26 mouse cellular contexts compared by ENCODE assay signal in genomic region chr3:137288301-137288942, GRCm38 (mm10). TPM values are rescaled to one million over a fixed set of nuclear protein-coding genes. Genes with fewer than 3 reads are reported as not detected.
DNase-seq lines count a peak whose midpoint lies in the region; ATAC-seq and TF ChIP-seq lines count a peak whose summit lies in the region.
"Had no signal": no experiment of that assay in that cellular context is flagged by ENCODE, and none has a peak within 500 bp of the region (broad histone marks: within the 10 kb centered on the region; RNA-seq: fewer than 3 reads in every experiment).

No protein-coding gene starts in this region.

- no peak overlapping the region for H3K4me3 ChIP-seq in kidney, postnatal 0 days (replicated peaks; ENCODE audit: low read depth, low read length)
- H3K4me3 ChIP-seq: embryonic facial prominence, embryonic 15.5 days; heart, embryonic 12.5 days; hindbrain, embryonic 12.5 days; layer of hippocampus, adult 2 months; limb, embryonic 13.5 days; liver, embryonic 13.5 days; neural tube, embryonic 12.5 days had no signal

- H3K27ac ChIP-seq in kidney, postnatal 0 days: no peak overlapping the region
- H3K27ac ChIP-seq: embryonic facial prominence, embryonic 15.5 days; hindbrain, embryonic 12.5 days; layer of hippocampus, adult 2 months; limb, embryonic 13.5 days; liver, embryonic 13.5 days; neural tube, embryonic 12.5 days had no signal

- H3K36me3 ChIP-seq in kidney, postnatal 0 days (ENCODE audit: insufficient read depth, low read length): no peaks in the 10 kb centered on the region
- H3K36me3 ChIP-seq: embryonic facial prominence, embryonic 15.5 days; heart, embryonic 12.5 days; hindbrain, embryonic 12.5 days; limb, embryonic 13.5 days; liver, embryonic 13.5 days; neural tube, embryonic 12.5 days had no signal

- peaks cover 4% of the 10 kb centered on the region; the same call in 1 of the 2 replicates for H3K4me1 ChIP-seq in kidney, postnatal 0 days (replicated peaks; ENCODE audit: insufficient read depth, low read length)
- H3K4me1 ChIP-seq: hindbrain, embryonic 12.5 days; liver, embryonic 13.5 days; neural tube, embryonic 12.5 days had no signal

- no peak for TF ChIP-seq CTCF in kidney, postnatal 0 days (IDR thresholded peaks at IDR 0.05; ENCODE audit: low read depth)

- no peaks in the 10 kb centered on the region for H3K27me3 ChIP-seq in kidney, postnatal 0 days (ENCODE audit: insufficient read depth, low read length)
- H3K27me3 ChIP-seq: embryonic facial prominence, embryonic 15.5 days; heart, embryonic 12.5 days; hindbrain, embryonic 12.5 days; liver, embryonic 13.5 days; neural tube, embryonic 12.5 days had no signal

- H3K9ac ChIP-seq in kidney, postnatal 0 days (ENCODE audit: low read depth, low read length): no peak overlapping the region
- H3K9ac ChIP-seq: embryonic facial prominence, embryonic 15.5 days; heart, embryonic 12.5 days; hindbrain, embryonic 12.5 days; limb, embryonic 13.5 days; liver, embryonic 13.5 days; lung, embryonic 14.5 days; neural tube, embryonic 12.5 days had no signal

- intact Hi-C loops in heart, postnatal 25 days (cut with DNase I): no loop called here

- WGBS in kidney, postnatal 0 days: 44% methylated on average over 7 of the region's 7 CpGs

- peak; percentile 91 for ATAC-seq in kidney, postnatal 0 days (replicated peaks; ENCODE audit: low FRiP score, low read depth)
- ATAC-seq in common myeloid progenitor, adult 5-6 weeks (replicated peaks; ENCODE audit: low read depth, poor library complexity, severe bottlenecking): peak; percentile 58
- ATAC-seq in megakaryocyte progenitor cell, adult 5-6 weeks (replicated peaks; ENCODE audit: poor library complexity): peak; percentile 60
- ATAC-seq: forebrain, embryonic 14.5 days had no signal

- H3K9me3 ChIP-seq in kidney, postnatal 0 days (replicated peaks; ENCODE audit: low read length): no peaks in the 10 kb centered on the region
- H3K9me3 ChIP-seq: embryonic facial prominence, embryonic 15.5 days; heart, embryonic 12.5 days; hindbrain, embryonic 12.5 days; limb, embryonic 13.5 days; liver, embryonic 13.5 days; neural tube, embryonic 12.5 days had no signal

- DNase-seq in kidney, postnatal 0 days (ENCODE audit: low spot score): peak; percentile 87
- no peak for DNase-seq in kidney, postnatal 36 days
- peak; percentile 56 to 63 for DNase-seq in B cell, adult 2 months
- DNase-seq in gastrocnemius, adult 8-10 months (ENCODE audit: low spot score in 2 of 2): no peak
- DNase-seq in heart, postnatal 25 days (ENCODE audit: low spot score): no peak
- DNase-seq in cerebellum, adult 9-11 months: no peak
- DNase-seq: adrenal gland, postnatal 36 days; cerebellum, adult 9-10 months; gastrocnemius, postnatal 10 days; heart, adult 18-20 months; heart, postnatal 10 days; kidney, adult 8-10 months; liver, embryonic 13.5 days; lung, embryonic 14.5 days; midbrain, embryonic 14.5 days; retina, postnatal 1 day; right cerebral cortex, postnatal 25 days had no signal

- no peak overlapping the region for H3K4me2 ChIP-seq in kidney, postnatal 0 days (ENCODE audit: low read length)
- H3K4me2 ChIP-seq: embryonic facial prominence, embryonic 15.5 days; heart, embryonic 12.5 days; hindbrain, embryonic 12.5 days; limb, embryonic 13.5 days; liver, embryonic 13.5 days; lung, embryonic 14.5 days; neural tube, embryonic 12.5 days had no signal

RNA-seq across cellular contexts. Expression of gene Emcn, which starts 52.4 kb away (rescaled TPM):
- polyA plus RNA-seq in kidney, postnatal 0 days (2015; fragmentation: Nextera tagmentation; extraction: Ambion mirVana): 127 and 136 TPM in 2 replicates
- total RNA-seq in common myeloid progenitor, adult 5-6 weeks (2017): 3.2 and 3.3 TPM in 2 replicates
- 0.88 and 2.0 TPM in 2 replicates for total RNA-seq in megakaryocyte progenitor cell, adult 5-6 weeks (2015)
- 0.12 and 1.6 TPM in 2 replicates for total RNA-seq in megakaryocyte progenitor cell, adult 5-6 weeks (2017)
- total RNA-seq in gastrocnemius, adult 8-10 months (2022): 1 to 10 TPM; 6.9 to 9.8 (median 7.8) TPM
- 10 to 100 TPM; 51.2 to 56.4 TPM for total RNA-seq in heart, postnatal 25 days (2021)

Comparison
In these comparisons a context has a peak if more than half of its experiments do, and no peak if none do; other contexts are left out.
1. DNase-seq: peak in kidney, postnatal 0 days (single experiment) and B cell, adult 2 months (2 of 2); none in kidney, postnatal 36 days (0 of 2), gastrocnemius, adult 8-10 months (0 of 2), heart, postnatal 25 days (single experiment) and cerebellum, adult 9-11 months (single experiment).
2. RNA of gene Emcn, which starts 52.4 kb away (total RNA-seq): 51.2 to 56.4 TPM in heart, postnatal 25 days; 6.9 to 9.8 TPM in gastrocnemius, adult 8-10 months, 3.2 to 3.3 TPM in common myeloid progenitor, adult 5-6 weeks and 0.12 to 2.0 TPM in megakaryocyte progenitor cell, adult 5-6 weeks; every median in the first group is over 4 times any median in the second.
3. Peak in every context shown above with its lines, with median percentiles within 50 percentile points of each other: ATAC-seq.